ENCODE assay signal across 17 mouse cellular contexts in genomic region chr14:76228968-76229555, GRCm38 (mm10).
"Had no signal": no experiment of that assay in that cellular context is flagged by ENCODE, and none has a peak within 500 bp of the region (broad histone marks: within the 10 kb centered on the region; RNA-seq: fewer than 3 reads in every experiment).

No protein-coding gene starts in this region.

- H3K4me1 ChIP-seq: limb, embryonic 15.5 days; megakaryocyte, embryonic 14.5 days; midbrain, embryonic 15.5 days; neural tube, embryonic 13.5 days had no signal

- H3K36me3 ChIP-seq: kidney, embryonic 15.5 days; limb, embryonic 15.5 days; midbrain, embryonic 15.5 days; neural tube, embryonic 13.5 days had no signal

- H3K27me3 ChIP-seq: kidney, embryonic 15.5 days; limb, embryonic 15.5 days; midbrain, embryonic 15.5 days; neural tube, embryonic 13.5 days had no signal

- DNase-seq: kidney, adult 2 months; kidney, postnatal 14 days; lung, embryonic 14.5 days; lung, postnatal 14 days; retina, postnatal 1 day; right cerebral cortex, postnatal 4 days; spleen, adult 18-20 months; thymus, adult 18-20 months; thymus, postnatal 14 days had no signal

- H3K4me2 ChIP-seq: kidney, embryonic 15.5 days; limb, embryonic 15.5 days; lung, embryonic 14.5 days; midbrain, embryonic 15.5 days; neural tube, embryonic 13.5 days had no signal

- H3K9ac ChIP-seq: kidney, embryonic 15.5 days; limb, embryonic 15.5 days; lung, embryonic 14.5 days; midbrain, embryonic 15.5 days; neural tube, embryonic 13.5 days had no signal

- ATAC-seq: intestine, embryonic 16.5 days; midbrain, embryonic 15.5 days had no signal

- H3K9me3 ChIP-seq: kidney, embryonic 15.5 days; limb, embryonic 15.5 days; midbrain, embryonic 15.5 days; neural tube, embryonic 13.5 days had no signal

- H3K27ac ChIP-seq: kidney, embryonic 15.5 days; left cerebral cortex, adult 2 months; limb, embryonic 15.5 days; macrophage; midbrain, embryonic 15.5 days; neural tube, embryonic 13.5 days had no signal

- H3K4me3 ChIP-seq: kidney, embryonic 15.5 days; left cerebral cortex, adult 2 months; limb, embryonic 15.5 days; megakaryocyte, embryonic 14.5 days; midbrain, embryonic 15.5 days; neural tube, embryonic 13.5 days had no signal
